Mouse (Mus musculus) left cerebral cortex, adult 11 months (tissue): ENCODE measurements around the gene Gm20671.
"Not testable (repeated sequence)": the region's sequence is repeated elsewhere in the genome, so short reads cannot be mapped to it uniquely, and the experiment has no call there.

Experiments
- DNase-seq: peaks from one replicate; pipeline ENCODE4 v3.0.0; 2022; ENCODE audit warnings: low spot score

Gm20671 gene

DNA sequence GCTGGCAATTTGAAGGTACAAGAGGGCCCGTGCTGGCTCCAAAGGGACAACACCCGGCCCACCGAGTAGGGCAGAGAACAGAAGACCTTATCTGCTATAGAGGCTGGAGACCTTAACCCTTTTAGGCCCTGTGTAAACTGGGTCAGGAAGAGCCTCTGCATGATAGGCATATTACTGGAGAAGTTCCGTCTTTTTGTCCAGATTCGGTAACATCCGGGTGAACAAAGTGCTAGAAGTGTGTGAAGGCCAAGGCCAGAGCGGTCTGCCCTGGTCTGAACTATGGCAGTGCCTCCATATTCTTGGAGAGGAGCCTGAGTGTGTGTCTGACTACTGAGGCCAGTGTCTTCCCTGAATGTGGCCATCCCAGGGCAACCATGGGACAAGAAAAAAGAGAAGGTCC lies at the start of gene Gm20671:
Gm20671 (minus strand) TSS at position 101 of the 400 bp plus-strand sequence.
- DNase-seq: no peak

DNA sequence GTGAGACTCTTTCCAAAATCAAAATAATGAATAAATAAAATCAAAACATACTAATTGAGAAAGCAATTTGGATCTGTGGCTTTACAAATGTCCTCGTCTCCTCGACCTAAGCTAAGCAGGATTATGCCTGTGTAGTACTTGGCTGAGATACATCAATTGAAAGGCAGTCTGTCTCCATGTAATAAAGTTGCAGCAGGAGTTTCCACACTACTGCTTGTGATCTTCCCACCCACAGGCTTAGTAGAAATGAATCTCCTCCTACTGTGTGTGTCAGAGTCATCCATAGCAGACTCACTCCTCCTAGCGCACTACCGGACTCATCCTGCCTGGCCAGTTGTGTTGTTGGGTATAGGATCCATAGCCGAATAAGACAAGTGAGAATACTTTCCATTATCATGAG lies 45.4 kb upstream of the Gm20671 start:
- no peak for DNase-seq

DNA sequence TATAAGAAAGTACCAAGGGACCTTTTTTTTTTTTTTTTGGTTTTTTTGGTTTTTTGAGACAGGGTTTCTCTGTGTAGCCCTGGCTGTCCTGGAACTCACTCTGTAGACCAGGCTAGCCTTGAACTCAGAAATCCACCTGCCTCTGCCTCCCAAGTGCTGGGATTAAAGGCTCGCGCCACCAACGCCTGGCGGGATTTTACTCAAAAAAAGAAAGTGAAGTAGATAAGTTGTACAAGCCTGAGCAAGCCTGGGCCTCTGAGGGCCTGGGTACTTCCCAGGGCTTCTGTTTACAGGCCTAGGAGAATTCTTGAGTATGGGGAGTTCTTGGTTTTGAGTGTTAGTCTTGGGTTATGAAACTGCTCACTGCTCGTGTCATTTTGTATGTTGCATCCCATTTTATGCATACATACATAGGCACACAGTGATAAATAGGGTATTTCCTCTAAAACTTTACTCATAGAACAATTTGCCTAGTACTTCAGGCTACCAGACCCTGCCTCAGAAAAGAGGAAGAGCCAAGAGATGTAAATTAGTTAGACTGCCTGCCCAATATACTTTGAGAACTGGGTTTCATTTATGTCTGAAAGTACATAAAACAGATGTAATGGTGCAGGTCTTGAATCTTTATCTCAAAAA lies 42.6 kb upstream of the Gm20671 start:
- DNase-seq: no peak

DNA sequence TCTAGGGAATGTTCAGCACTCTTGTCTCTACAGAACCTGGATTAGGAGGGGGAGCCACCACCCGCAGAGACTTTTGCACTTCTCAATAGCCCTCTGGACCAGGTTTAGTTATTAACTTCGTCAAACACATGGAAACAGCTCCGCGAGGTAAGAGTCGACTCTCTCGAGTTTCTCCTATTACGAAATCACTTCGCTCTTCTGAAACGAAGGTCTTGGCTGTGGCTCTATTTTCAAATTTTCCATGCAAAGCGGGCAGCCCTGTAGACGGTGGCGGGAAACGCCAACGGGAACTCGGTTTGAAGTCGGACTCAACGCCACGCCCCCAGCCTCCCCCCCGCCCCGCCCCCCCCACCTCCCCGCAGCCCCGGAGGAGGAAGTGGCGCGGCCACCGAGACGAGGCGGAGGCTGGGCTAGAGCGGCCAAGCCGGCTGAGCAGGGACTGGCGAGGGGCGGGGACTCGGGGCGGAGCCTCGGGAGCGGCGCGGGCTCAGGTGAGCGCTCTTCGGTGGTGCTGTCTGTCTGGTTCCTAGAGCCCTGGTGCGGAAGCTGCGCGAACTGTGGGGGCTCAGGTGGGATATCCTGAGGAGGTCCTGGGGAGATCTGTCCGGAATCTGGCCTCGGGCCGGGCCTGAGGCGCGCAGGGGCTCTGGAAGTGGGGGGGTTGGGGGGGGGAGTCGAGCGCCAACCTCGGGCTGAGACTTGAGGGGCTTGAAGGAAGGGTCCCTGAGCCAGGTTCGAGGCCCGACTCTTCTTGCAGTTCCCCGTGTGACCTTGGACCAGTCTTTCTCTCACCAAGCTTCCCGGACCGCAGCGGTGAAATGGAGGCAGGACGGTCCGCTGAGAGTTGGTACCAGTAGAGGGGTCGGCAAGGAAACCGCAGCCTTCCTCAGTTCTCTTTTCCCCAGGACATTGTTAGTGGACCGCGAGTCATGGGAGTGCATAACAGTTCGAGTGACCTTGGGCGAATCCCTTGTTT lies 36.6 kb upstream of the Gm20671 start, which contains the start of gene Depdc5:
Depdc5 (plus strand) TSS at position 449 of the 976 bp plus-strand sequence.
- peak; percentile 76 for DNase-seq

DNA sequence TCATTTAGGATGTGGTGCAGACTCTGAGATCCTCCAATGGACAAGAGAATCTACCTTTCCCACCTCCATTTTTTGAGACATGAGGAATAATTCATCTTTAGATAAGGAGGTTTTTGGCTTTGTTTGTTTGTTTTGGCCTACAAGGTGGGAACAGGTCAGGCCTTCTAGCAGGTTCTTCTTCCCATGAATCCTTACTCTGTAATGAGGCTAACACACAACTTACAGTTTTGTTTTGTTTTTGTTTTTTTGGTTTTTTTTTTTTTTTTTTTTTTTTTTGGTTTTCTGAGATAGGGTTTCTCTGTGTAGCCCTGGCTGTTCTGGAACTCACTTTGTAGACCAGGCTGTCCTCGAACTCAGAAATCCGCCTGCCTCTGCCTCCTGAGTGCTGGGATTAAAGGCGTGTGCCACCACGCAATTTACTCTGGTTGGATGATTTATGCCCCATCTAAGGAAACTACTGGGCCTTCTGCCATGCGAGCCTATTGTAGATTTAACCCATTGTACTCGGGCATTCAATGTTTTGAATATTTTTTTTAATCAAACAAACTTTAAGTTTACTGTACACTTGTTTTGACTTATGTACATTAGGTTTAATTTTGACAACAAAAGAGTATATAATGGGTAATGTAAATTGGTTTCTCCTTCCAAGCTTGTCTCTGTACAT lies 35.7 kb upstream of the Gm20671 start:
- DNase-seq: no peak

DNA sequence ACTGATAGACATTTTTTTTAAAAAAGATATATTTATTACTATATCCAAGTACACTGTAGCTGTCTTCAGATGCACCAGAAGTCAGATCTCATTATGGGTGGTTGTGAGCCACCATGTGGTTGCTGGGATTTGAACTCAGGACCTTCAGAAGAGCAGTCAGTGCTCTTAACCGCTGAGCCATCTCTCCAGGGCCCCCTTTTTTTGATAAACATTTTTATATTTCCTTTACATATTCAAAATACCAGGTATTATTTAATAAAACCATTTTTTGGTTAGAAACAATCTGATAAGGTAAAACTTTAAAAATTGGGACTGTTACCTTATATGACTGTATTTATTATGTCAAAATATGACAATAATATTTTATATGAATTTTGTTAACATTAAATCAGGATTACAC lies 34.2 kb upstream of the Gm20671 start:
- no peak for DNase-seq

DNA sequence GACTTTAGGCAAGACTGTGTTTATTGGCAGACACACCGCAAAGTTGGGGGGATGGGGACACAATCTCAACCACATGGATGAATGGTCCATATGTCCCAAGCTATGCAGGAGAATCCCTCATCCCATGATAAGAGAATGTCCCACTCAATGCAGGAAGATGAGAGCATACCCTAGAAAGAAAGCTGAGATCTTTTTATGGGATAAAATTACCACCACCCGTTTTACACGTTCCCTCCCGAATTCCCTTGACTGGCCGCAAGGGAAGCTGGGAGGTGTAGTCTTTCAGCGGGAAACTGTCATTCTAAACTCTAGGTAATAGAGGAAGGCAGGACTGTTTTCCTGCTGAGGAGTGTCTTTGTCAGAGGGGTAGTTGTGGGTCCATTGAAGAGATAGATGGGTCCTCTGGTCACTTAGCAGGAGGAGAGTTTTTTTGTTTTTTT lies 30.9 kb upstream of the Gm20671 start:
- peak; percentile 38 for DNase-seq

DNA sequence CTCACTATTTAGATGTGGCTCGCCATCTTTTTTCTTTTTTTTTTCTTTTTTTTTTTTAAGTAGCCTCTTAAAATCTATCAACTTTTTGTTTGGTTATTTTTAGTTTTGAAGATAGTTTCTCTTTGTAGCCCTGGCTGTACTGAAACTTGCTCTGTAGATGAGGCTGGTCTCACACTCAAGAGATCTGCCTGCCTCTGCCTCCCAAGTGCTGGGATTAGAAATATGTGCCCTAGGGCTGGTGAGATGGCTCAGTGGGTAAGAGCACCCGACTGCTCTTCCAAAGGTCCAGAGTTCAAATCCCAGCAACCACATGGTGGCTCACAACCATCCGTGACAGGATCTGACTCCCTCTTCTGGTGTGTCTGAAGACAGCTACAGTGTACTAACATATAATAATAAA lies 28.4 kb upstream of the Gm20671 start:
- not testable (repeated sequence) for DNase-seq

DNA sequence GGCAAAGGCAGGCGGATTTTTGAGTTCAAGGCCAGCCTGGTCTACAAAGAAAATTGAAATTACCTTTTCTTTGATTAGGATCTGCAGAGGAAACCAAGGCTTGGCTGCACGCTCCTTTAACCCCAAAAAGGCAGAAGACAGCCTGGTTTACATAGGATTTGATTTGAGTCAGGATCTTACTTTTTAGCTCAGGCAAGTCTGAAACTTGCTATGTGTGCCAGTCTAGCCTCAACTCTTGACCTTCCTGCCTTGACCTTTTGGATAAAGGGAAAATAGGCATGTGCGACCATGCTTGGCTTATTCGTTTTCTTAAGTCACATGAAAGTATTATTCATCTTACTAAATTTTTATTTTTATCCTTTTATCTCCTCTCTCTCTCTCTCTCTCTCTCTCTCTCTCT lies 27.9 kb upstream of the Gm20671 start:
- DNase-seq: no peak

DNA sequence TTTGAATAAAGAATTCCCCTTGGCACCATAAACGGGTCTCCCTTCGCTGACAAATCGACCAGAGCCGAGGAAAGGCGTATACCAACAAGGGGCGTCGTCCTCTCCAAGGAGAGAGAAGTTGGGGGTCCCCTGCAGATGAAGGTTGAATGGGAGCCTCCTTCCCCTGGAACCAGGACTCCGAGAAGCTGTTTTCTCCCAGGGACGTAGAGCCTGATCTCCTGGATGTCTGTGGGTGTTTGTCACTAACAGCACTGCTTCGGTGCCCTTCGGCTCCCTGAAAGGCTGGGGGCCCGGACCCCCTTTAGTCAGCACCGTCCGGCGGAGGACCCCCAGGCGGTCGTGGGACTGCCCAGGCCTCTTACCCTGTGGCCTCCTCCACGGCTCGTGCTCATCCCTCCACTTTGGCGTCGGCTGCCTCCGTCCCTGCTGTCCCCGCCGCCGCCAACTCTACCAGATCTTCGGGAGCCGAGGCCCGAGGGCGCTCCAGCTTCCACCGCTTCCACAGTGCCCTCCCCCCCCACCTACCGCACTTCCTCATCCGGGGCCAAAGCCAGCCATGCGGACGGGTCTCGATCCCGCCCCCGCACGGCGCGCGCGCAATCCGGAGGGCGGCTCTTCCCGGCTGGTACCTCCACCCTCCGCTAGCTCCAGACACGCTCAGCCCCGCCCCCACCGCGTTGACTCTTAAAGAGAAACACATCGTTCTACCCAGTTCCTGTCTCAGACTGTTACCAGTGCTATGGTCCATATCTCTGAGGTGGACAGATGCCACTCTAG lies 27.0 kb upstream of the Gm20671 start, which contains the start of gene Prr14l:
Prr14l (minus strand) TSS at position 526 of the 777 bp plus-strand sequence.
- peak; percentile 99 for DNase-seq

DNA sequence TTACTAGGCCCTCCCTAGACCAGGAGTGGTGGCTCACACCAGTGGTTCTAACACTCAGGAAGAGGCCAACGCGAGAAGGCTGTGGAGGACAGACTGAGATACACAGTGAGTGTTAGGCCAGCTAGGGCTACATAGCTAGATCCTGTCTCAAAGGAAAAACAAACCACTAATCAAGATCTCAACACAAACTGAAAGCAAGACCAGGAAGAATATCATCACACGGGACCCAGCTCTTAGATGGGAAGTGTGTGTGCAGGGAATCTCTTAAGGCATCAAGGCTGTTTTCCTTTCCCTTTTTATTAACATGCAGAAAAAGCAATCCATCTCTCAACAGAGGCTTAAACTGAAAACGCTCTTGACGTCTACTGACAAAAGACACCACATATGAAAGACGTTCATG lies 25.1 kb upstream of the Gm20671 start:
- DNase-seq: no peak

DNA sequence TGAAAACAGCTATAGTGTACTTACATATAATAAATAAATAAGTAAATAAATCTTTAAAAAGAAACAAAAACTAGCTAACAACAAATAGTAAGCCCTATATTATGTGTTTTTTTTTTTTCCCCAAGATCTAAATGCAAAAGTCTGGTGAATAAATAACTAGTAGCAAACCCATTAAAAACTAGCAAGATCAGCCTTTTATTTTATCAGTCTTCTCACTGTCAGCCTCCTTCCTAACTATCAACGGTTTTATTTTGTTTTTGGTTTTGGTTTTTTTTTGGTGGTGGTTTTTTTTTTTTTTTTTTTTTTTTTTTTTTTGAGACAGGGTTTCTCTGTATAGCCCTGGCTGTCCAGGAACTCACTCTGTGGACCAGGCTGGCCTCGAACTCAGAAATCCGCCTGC lies 22.7 kb upstream of the Gm20671 start:
- not testable (repeated sequence) for DNase-seq

DNA sequence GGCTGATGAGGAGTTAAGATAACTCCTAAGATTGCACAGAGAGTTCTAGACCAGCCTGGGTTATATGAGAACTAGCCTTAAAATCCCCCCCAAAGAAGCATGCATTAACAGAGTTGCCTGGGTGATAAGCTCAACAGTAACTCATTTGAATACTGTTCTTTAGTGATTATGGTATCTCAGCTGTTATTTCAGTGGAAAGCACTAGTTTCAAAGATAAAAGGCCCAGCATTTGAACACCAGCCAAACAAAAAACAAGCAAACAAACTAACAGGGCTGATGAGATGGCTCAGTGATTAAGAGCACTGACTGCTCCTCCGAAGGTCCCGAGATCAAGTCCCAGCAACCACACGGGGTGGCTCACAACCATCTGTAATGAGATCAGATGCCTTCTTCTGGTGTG lies 22.3 kb upstream of the Gm20671 start:
- no peak for DNase-seq

DNA sequence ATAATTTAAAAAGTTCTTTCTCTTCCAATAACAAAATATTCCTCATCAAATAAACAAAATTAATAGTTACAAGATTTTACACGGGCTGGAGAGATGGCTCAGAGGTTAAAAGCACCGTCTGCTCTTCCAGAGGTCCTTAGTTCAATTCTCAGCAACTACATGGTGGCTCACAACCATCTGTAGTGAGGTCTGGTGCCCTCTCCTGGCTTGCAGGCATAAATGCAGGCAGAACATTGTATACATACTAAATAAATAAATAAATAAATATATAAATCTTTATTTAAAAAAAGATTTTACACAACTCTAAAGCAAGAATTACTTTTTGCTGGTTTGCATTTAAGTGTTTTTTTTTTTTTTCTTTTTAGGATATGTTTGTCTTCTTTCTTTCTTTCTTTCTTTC lies 13.1 kb upstream of the Gm20671 start:
- no peak for DNase-seq

DNA sequence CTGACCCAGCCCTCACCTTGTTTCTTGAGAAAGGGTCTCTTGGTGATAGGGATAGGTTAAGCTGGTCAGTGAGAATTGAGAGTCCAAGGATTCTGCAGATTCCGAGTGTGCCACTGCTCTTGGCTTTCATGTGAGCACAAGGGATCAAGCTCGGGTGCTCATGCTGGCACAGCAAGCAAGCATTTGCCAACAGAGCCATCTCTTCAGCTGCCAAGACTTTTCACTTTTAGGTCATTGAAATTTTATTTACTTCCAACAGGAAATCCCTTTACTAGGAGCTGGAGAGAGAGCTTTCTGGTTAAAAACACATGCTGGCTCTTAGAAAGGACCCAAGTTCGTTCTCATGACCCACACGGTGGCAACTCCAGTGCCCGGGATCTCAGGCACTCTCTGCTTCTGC lies 10.1 kb upstream of the Gm20671 start:
- DNase-seq: no peak

DNA sequence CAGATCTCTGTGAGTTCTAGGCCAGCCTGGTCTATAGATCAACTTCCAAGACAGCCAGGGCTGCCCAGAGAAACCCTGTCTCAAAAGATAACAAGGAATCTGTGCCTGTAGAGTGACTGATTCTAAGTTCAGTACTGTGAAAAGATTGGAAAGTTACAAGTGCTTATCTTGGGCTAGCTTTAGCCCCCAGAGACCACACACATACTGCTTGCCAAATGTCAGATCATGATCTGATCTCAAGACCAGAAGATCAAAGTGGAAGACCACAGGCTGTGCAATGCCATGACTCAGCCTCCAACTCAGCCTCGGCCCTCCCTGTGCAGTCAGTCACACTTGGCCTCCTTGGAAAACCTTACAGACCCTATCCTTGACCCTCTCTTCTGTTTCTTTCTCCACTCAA lies 7.6 kb upstream of the Gm20671 start:
- no peak for DNase-seq

DNA sequence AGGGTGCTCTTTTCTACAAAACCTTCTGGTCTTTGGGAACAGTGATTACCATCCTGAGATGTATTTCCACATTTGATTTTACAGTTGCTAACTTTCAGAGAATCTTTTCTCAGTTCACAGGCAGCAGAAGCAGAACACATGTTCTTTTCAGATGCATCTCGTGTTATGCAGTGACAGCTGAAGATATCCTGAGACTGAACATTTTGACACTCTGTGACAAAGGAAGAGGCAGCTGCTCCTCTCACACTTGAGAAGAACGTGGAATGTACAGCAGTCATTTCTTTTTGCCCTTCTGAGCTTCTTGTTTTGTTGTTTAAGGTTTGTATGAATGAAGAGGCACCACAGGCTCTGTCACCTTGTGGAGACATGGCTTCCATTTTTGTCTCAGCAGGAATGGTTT lies 3.1 kb upstream of the Gm20671 start:
- no peak for DNase-seq

DNA sequence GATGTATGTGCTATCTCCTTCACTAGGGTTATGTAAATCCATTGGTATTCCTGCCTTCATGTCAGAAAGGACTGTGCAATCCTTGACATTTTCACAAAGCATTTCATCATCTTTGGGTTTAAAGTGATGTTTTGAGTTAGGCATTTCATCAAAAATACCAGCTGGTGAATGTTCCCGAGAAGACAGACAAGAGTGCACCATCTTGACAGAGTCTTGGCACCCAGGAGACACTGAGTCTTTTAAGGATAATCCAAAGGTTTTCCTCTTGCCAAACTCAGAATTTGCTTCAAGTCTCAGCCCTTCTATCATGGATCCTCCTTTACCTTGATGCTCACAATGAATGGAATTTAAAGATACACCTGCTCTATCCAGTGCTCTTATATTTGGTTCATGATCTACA lies 1.9 kb upstream of the Gm20671 start:
- DNase-seq: not testable (repeated sequence)

DNA sequence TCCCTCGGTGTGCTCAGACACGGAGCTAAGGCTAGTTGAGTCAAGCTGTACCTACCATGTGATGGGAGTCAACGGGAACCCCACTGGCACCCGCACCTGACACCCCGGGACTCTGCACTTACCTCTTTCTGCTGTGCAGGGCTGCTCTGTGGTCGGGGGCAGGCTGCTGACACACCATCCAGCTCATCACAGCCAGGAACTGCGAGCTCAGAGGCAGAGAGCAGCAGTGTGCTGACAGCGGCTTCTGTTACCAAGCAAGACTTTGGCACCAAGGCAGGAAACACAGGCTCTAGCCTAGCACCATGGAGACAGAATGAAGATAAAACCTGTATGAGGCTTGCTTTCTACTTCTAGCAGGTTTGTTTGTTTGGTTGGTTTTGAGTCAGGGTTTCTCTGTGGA lies 6.4 kb downstream of the Gm20671 start:
- no peak for DNase-seq

DNA sequence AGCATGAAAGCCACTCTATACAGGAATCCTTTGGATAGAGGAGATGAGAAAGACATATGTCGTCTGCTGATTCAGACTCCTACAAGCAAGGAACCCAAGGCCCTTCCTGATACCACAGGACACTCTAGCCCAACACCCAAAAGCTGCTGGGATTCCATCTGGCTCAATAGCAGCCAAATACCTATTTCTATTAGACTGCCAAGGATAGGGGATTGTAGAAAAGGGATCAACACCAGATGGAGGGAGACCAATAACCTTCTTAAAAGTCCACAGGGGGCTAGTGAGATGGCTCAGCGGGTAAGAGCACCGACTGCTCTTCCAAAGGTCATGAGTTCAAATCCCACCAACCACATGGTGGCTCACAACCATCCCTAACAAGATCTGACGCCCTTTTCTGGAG lies 11.5 kb downstream of the Gm20671 start:
- DNase-seq: no peak

DNA sequence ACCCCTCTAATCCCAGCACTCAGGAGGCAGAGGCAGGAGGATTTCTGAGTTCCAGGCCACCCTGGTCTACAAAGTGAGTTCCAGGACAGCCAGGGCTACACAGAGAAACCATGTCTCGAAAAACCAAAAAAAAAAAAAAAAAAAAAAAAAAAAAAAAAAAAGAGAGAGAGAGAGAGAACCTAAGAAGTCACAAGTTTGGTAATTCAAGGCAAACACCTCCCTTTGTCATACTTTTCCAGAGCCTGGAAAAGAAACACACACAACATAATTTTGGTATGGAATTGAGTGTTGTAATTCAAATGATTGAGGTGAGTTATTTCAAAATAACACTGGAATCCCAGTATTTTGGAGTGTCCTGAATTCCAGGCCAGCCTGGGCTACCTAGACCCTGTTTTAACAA lies 40.5 kb downstream of the Gm20671 start:
- not testable (repeated sequence) for DNase-seq
